Mouse (Mus musculus) mouse embryonic stem cell (cell line): Measurements from ENCODE around the gene Rad18.

Source experiments
- in situ Hi-C, 2 experiments: fragments of 300-500 bp; cut with MboI; formaldehyde crosslinking; loops; 1 replicate in 1 of 2; 3 replicates in 1 of 2; pipeline ENCODE4 v1.14.3; 2019 to 2020; ENCODE audit warnings: low sequenced_read_pairs in 2 of 2, low pct_unique_long_range_greater_than_20kb in 1 of 2, mixed read lengths in 1 of 2; ENCODE audit not compliant: unreplicated experiment in 1 of 2

Rad18 gene

GRCm38 (mm10) chr6:112694492-112694891 is 2.0 kb downstream of the Rad18 start:
- in situ Hi-C loops: no loop called here

GRCm38 (mm10) chr6:112691523-112691922 is 5.0 kb downstream of the Rad18 start:
- in situ Hi-C loops: no loop called here

GRCm38 (mm10) chr6:112688033-112688432 is 8.5 kb downstream of the Rad18 start:
- in situ Hi-C loops: no loop called here

- in situ Hi-C loops: no loop called here
Observed at GRCm38 (mm10) chr6:112686485-112686884, 10.0 kb downstream of the Rad18 start.

GRCm38 (mm10) chr6:112684065-112684464 is 12.4 kb downstream of the Rad18 start:
- in situ Hi-C loops: no loop called here

GRCm38 (mm10) chr6:112632071-112632470 is 64.4 kb downstream of the Rad18 start:
- in situ Hi-C loops: no loop called here

- in situ Hi-C loops: no loop called here
Observed at GRCm38 (mm10) chr6:112630291-112630690, 66.2 kb downstream of the Rad18 start.

GRCm38 (mm10) chr6:112628301-112628700 is 68.2 kb downstream of the Rad18 start:
- in situ Hi-C loops: no loop called here

GRCm38 (mm10) chr6:112622321-112622720 is 74.2 kb downstream of the Rad18 start:
- in situ Hi-C loops: no loop called here

- in situ Hi-C loops: no loop called here
Observed at GRCm38 (mm10) chr6:112620027-112620426, 76.5 kb downstream of the Rad18 start.

GRCm38 (mm10) chr6:112617728-112618318 is 78.7 kb downstream of the Rad18 start:
- in situ Hi-C loops: no loop called here

- in situ Hi-C loops: no loop called here
Observed at GRCm38 (mm10) chr6:112609027-112609426, 87.5 kb downstream of the Rad18 start.

GRCm38 (mm10) chr6:112603866-112604265 is 92.6 kb downstream of the Rad18 start:
- in situ Hi-C loops: no loop called here

- in situ Hi-C loops: no loop called here
Observed at GRCm38 (mm10) chr6:112594971-112595370, 101.5 kb downstream of the Rad18 start.

- in situ Hi-C loops: no loop called here
Observed at GRCm38 (mm10) chr6:112587912-112588311, 108.6 kb downstream of the Rad18 start.

- in situ Hi-C loops: no loop called here
Observed at GRCm38 (mm10) chr6:112586999-112587398, 109.5 kb downstream of the Rad18 start.

GRCm38 (mm10) chr6:112584961-112585360 is 111.5 kb downstream of the Rad18 start:
- in situ Hi-C loops: no loop called here

- in situ Hi-C loops: no loop called here
Observed at GRCm38 (mm10) chr6:112582022-112582421, 114.5 kb downstream of the Rad18 start.

- in situ Hi-C loops: no loop called here
Observed at GRCm38 (mm10) chr6:112577198-112577597, 119.3 kb downstream of the Rad18 start.

GRCm38 (mm10) chr6:112574558-112574957 is 121.9 kb downstream of the Rad18 start:
- in situ Hi-C loops: no loop called here

- in situ Hi-C loops: no loop called here
Observed at GRCm38 (mm10) chr6:112570413-112570812, 126.1 kb downstream of the Rad18 start.
